Mouse (Mus musculus): ENCODE measurements around the gene Oser1.

The Oser1 gene

DNA sequence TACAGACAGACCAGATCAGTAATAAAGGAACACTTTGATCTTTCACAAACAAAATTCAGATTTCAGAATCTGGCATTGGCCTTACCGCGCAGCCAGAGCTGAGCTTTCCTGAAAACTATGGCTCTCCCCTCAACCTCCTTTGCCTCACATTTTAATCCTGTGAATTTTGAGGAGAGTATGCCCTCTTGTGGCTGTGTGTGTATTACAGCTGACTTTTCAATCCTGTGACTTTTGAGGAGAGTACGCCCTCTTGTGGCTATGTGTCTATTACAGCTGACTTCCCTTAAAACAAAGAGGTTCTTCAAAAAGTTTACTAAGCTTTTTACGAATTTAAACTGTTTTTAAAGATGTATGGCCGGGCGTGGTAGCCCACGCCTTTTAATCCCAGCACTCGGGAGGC lies 23.3 kb downstream of the Oser1 start:
- peak; percentile 84 for DNase-seq (ENCODE audit: low spot score)

DNA sequence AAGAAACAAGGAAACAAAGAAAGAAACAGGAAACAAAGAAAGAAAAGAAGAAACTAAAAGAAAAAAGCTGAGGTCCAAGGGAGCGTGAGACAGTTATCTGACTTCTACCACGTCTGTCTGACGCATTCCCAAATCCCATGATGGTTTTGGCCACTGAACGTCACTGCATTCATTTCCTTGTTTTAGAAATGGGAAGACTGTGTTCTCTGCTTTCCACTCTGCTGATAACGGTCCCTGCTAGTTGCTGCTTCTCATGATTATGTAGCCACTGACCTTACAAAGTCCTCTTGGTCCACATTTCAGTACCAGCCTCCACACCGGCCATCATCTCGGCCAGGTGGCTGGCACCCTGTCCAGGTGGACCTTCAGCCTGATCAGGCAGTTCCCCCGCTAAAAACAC lies 25.3 kb downstream of the Oser1 start:
- no peak for DNase-seq (ENCODE audit: low spot score)

DNA sequence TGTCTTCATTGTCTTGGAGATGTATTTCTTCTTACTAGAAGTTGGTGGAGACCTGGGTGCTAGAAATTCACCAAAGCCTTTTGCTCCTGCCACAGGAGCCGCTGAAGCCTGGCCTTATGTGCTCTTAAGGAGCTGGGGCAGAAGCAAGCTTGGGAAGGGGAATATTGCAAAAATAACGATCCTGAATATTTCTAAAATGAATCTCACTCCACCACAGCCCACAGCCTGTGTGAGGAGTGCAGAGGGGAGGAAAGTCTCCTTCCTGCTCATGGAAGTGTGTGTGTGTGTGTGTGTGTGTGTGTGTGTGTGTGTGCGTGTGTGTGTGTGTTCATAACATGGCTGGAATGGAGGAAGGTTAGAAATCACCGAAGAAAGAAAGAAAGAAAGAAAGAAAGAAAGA lies 25.7 kb downstream of the Oser1 start:
- no peak for DNase-seq (ENCODE audit: low spot score)

DNA sequence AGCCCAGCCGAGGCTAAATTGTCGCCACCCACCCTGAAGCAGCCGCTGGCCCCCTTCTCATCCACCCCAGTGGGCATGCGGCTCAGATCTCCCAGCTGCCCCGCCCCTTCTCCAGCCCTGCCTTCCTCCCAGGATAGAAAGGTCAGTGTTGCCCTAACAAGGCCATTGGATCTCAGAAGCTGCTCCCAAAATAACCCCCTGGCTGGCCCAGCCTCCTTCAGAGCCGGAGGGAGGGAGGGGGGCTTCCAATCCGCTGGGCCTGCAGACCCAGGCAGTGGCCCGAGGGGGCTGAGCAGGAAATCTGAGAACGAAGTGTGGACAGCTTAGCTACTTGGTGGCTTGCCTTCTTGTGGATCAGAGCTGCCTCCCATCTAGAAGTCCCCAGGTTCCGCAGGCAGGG lies 26.6 kb downstream of the Oser1 start, which contains the start of gene Jph2:
Gene Jph2, minus strand, starts transcription at position 89 of the 400 bp plus-strand sequence.
- DNase-seq (ENCODE audit: low spot score): peak; percentile 63

DNA sequence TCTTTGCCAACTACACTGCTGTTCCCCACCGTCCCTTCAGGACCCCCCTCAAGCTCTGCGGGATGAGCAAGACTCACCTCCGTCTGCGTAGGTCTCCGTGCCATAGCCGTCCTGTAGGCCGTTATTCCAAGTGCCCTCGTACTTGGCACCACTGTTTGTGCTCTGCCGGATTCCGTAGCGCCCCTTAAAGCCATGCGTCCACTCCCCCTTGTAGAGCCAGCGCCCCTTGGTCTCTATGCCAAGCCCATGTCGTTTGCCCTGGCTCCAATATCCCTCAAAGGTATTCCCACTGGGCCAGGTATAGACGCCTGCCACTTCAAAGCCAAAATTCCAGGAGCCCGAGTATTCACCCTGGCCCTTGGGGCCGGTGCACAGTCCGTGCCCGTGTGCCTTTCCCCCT lies 27.4 kb downstream of the Oser1 start:
- no peak for DNase-seq (ENCODE audit: low spot score)

DNA sequence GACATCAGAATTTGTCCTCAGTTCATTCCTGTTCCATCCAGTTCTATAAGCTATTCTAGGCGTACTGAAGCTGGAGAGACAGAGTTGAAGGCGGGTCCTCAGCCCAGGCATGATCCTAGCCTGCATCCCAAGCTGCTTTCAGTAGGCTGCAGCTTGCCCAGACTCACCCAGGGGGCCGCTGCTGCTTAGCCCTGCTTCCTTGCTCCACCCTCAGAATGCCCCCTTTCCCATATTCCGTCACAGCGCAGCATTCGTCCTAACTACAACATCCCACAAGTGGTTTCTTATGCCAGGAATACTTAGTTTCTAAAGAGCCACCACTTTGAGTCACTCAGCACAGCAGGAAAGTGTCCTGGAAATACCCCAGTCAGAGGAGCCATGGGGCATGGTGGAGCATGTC lies 29.5 kb downstream of the Oser1 start:
- no peak for DNase-seq (ENCODE audit: low spot score)

DNA sequence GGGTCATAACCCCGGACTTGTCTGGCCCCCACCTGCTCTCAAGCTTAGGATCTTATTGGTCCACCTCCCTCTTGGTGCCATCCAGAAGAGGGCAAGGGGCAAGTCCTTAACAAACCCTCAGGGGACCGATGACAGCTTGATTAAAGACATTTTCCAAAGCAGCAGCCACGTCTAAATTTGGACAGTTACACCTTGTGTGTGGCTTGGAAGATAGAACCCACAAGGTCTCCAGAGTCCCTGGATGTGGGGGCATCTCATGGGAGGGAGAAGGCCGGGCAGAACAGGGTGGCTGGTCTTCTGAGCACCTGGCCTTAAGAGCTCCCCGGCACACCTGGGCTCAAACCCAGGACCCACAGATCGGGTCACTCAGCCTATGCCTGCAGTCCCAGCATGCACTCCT lies 30.5 kb downstream of the Oser1 start:
- DNase-seq (ENCODE audit: low spot score): no peak

DNA sequence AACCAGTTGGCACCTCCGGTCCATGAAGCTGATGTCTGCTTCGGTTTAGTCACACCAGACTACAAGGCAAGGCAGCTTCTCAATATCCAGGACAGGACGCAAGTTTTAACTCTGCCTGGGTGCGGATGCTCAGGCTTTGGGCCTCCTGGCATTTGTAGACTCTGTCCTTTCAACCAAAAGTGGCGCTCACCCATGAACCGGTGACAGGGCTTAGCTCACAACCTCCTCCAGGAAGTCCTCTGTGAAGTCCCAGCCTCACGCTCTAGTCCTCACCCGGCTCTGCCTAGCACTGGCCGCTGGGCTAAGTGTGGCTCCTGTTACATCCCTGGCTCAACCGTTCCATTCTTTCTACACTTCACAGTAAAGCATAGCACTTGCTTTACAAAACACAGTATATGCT lies 31.3 kb downstream of the Oser1 start:
- DNase-seq (ENCODE audit: low spot score): no peak

DNA sequence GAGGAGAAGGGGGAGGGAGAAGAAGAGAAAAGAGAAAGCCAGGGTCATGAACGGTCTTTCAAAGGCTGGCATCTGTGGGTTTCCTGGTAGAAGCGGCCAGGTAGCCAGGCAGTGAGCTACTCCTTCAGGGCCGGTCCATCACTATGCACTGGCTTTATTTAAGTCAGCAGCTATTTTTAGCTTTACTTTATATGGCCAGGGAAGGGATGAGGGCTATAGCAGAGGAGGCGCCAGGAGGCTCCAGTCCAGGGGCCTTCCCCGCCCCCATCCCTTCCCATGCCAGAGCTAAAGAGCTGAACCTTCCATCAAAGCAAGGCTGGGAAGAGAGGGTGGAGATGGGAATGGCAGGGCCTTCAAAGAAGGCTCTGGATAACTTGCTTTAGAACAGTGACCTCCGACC lies 32.1 kb downstream of the Oser1 start:
- no peak for DNase-seq (ENCODE audit: low spot score)

DNA sequence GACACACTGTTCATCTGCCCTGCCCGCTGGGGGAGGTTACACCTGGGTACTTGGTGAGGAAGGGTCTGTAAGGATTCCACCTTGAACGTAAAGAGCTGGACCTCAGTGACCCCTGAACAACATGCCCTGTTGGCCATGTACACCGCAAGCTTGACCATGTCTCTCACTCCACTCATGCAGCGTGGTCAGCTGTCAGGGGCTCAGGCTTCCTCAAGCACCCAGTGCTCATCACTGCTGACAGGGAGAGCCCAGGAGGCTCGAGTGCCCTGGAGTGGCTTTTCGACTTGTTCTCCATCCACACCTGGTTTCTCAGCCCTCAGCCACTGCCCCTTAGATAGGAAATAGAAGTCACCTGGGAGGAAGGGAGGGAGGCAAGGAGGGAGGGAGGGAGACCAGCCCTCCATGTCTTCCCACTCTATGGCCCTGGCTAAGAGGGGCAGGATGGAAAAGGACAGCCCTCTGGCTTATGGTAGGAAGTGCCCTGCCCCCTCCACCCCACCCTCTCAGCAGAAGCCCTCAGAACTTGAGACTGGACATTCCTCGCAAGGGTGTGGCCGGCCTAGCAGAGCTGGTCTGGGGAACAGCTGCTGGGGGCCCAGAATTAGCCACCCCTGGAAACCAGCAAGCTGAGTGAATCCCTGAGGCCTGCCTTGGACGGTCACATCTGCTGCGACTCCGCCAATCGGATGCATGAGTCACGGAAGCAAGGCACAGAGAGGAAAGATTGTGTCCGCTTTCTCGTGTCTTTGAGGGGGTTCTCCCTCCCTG lies 37.9 kb downstream of the Oser1 start:
- DNase-seq (ENCODE audit: low spot score): no peak

DNA sequence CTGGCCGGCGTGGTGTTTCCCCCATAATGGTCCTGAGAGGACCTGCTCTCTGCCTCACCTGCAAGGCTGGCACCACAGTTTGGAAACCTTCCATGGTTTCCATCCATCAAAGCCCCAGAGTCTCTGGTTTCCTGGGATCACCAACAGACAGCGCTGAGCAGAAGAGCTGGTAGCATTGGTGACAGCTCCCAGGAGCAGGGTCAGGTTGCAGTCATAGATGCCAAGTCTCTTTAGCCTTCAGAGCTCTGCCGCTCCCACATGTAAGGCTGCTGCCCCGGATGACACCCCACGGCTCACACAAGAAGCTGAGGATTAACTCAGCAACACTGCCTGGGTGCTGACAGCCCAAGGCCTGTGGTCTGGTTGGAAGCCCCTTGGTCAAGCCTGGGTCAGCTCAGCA lies 39.4 kb downstream of the Oser1 start:
- DNase-seq (ENCODE audit: low spot score): no peak

DNA sequence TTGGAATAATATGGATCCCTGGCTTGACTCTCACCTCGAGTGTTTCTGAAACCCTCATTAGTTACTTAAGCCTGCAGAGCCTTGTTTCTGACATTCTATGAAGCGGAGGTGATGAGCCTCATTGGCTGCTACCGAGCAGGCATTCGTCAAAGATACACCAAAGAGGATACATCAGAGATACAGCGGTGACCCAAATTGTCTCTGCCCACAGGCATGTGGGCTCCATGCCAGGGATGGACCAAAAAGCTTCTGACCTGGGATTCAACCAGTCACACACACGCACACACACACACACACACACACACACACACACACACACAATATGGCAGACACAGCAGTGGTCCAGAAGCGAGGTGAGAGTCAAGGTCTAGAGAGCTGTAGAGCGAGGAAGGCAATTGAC lies 43.3 kb downstream of the Oser1 start:
- DNase-seq (ENCODE audit: low spot score): no peak

DNA sequence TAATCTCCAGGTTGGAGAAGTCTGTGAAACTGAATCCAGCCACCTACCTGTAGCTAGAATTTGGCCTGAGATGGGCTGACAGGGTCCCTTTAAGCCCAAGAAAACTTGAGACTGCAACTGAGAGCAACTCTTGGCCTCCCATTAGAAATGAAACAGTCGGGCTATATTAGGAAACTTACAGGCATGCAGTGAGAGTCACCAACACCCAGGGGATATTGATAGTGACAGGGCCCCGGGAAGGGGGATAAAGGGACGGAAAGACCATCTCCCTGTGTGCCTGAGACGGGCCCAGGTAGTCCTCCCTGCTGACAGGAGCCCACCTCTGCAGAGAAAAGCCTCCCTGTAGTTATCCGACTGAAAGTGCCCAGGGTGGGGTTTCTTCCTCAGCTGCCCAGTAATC lies 45.1 kb downstream of the Oser1 start:
- DNase-seq (ENCODE audit: low spot score): no peak

DNA sequence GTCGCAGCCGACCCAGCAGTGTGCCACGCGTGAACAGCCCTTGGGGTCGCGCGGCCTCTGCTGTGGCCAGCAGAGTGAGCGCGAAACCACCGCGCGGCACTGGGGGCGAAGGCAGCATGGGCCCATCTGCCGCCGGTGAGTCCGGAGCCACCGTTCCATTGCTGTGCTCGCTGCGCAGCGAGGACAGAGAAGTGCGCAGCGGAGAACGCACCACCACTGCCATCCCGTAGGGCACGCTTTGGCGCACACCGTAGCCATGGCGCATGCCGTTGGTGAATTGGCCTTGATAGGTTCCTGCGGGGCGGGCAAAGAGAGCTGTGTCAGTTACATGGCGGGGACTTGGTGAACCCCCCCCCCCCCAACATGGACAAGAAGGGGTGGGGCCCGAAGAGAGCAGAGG lies 48.4 kb downstream of the Oser1 start:
- no peak for DNase-seq (ENCODE audit: low spot score)

DNA sequence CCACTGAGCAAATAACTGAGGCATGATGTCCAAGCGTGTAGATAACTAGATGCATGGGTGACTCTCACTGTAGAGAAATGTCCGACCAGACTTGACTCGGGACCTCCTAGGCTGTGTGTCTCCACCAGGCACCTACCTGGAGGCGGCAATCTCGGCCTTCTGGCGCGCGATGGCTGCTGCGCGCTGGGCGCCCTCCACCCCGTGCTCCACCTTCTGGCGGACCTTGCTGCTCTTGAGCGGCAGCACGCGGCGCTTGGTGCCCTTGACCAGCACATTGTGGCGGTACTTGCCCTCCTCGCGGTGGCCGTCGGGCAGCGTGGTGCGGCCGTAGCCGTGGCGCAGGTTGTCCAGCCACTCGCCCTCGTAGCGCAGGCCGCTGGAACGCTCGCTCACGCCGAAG lies 49.0 kb downstream of the Oser1 start:
- no peak for DNase-seq (ENCODE audit: low spot score)

DNA sequence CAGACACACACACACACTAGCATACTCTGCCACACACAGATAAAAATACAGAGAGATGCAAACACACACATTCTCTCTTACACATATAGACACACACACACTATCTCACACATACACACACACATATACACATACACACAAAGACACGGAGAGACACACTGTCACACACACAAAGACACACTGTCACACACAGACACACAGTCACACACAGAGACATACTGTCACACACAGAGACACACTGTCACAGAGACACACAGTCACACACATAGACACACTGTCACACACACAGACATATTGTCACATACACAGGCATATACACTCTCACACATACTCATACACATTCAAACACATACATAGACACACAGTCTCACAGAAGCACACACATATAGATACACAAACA lies 51.9 kb downstream of the Oser1 start:
- DNase-seq (ENCODE audit: low spot score): no peak

DNA sequence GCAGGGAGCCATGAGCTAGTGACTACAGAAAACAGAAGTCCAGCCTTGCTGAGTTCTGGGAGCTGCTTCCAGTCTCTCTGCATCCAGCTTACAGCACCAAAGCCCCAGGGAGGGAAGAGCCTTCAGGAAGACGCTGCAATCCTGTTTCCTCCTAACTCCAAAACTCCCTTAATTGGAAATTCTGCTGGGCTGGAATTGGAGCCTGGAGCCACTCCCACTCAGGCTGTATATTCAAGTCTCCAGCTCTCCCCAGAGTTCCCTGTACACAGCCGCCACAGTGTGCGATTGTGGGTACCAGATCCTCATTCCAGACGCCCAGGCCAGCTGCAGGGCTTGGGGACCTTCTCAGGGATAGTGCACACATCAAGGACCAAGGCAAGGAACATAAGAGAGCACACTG lies 54.3 kb downstream of the Oser1 start:
- DNase-seq (ENCODE audit: low spot score): no peak

DNA sequence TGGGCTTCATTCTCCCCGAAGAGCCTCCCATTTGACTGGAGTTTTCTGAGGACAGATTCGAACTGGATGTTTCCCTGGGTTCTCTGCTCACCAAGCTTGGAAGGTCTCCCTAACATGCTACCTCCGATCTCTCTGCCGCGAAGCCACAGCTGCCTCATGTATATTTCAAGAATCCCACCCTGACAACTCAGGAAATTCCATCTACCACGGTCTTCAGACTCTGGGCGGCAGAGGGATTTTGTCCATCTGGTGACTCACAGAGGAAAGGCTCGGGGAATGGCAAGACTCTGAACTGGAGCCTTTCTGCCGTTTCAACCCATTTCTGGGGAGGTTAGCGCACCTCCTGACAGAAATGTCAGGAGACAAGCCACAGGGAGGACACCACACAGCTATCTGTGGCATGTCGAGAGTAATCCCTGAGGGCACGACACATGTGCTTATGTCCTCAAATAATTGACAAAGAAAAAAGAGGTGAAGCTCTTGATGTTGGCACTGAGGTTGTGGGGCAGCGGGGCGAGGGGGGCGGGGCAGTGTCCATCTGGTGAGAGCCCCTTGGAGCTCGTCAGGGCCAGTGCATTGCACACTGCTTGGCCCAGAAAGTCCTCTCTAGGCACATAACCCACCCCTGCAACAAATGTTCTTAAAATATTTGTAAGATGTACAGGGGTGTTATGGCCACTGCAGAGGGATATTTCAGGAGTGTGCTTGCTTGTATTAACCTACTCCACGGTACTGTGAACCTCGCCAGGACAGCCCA lies 59.5 kb downstream of the Oser1 start:
- no peak for DNase-seq (ENCODE audit: low spot score)

DNA sequence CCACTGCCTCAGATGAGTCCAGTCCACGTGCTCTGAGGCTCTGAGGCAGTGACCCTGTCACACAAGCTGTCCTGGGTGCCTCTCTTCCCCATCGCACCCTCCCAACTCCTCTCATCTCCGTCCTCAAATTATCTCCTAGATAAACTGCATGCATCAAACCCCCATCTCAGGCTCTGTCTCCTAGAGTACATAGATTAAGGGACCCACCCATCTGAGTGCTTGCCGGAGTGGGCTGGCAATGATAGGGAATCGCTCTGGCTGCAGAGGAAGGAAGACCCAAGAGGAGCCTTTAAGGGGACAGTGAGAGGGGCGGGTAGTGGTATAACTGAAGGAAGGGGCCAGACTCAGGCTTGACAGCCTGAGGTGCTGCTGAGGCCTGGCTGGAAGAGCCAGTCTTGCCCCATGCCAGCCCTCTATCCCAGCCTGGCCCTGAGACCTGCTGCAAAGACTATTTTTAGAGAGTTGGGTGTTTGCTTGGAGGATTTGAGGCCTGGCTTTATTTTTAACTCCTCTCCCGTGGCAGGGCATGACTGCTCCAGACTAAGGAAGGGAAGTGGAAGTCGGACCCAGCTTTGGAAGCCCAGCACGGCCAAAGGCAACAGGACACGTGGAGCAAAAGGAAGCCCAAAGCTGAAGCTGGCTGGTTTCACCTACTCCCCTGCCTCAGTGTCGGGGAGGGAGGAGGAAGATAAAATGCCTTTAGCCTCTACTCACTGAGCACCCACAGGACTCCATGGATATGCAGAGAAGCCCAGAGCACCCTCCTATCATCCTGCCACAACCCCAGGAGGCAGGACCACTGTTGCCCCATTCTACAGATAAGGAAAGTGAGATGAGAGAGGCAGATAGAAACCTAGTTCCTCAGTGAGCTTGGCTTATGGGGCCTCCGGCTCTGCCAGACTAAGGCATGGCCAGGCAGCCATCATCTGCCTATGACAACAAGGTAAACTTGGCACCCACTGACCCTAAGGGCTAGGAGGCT lies 61.3 kb downstream of the Oser1 start:
- no peak for DNase-seq (ENCODE audit: low spot score)

DNA sequence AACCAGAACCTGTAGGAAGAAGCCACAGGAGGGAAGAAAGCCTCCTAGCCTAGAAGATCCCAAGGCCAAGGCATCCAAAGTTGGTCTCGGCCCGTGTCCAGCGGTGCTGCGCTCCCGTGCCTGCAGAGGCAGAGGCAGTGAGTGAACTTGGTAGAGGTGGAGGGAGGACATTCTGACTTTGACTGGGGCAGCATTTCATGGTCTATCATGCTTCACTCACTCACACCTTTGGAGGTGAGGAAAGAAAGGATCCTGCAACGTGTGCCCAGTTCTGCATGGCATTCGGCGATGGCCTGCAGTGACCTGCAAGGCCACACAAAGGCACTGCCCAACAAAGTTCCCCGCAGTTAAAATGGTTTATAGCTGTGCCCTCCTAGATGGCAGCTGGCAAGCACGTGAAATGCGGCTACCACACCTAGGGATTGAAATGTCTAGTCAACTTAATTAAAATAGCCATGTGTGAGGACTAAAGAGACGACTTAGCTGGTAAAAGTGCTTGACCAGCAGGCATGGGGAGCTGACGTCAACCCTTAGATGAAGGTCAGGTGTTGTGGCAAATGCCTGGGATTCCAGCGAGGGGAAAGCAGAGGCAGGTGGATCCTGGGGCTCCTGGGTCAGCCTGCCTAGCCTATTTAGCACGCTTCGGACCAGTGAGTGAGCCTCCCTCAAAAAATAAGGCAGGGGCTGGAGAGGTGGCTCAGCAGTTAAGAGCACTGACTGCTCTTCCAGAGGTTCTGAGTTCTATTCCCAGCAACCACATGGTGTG lies 63.5 kb downstream of the Oser1 start:
- DNase-seq (ENCODE audit: low spot score): no peak

DNA sequence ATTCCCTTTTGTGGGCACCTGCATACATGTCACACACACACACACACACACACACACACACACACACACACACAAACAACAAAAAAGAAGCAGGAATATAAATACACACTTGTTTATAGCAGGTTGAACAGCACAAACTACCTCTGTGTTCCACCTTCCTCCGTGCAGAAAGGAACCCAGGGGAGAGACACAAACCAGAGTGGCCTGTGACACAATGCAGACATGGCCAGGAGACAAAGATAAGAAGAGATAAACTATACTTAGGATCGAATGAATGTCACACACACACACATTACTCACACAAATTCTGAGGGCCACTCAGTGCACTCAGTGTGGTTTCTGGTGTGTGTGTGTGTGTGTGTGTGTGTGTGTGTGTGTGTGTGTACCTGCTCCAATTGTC lies 65.2 kb downstream of the Oser1 start:
- DNase-seq (ENCODE audit: low spot score): no peak

DNA sequence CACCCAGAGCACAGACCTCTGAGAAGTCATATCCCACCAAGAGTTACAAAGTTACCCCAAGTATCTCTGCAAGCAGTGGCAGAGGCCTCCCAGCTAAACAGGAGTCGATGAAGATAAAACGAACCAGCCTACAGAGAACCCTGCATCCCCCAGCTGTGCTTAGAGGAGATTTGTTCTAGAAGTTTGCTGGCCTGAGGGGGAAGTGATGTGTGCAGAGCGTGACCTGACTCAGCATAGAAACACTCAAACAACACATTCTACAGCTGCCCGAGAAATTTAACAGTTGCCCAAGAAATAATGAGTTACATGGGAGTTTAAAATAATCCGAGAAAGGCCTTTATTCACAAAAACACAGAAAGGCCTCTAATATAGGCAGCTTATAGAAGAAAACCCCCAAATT lies 65.8 kb downstream of the Oser1 start:
- DNase-seq (ENCODE audit: low spot score): no peak

All from testis, postnatal 10 days (tissue).